Comparison of ENCODE assay signal across 19 mouse cellular contexts in genomic region chr3:84265084-84265483, GRCm38 (mm10). TPM values are rescaled to one million over a fixed set of nuclear protein-coding genes. Genes with fewer than 3 reads are reported as not detected.
DNase-seq lines count a peak whose midpoint lies in the region; ATAC-seq lines count a peak whose summit lies in the region.
"Had no signal": no experiment of that assay in that cellular context is flagged by ENCODE, and none has a peak within 500 bp of the region (broad histone marks: within the 10 kb centered on the region; RNA-seq: fewer than 3 reads in every experiment).

No protein-coding gene starts in this region.

- no peak for DNase-seq in forebrain, embryonic 14.5 days (ENCODE audit: low spot score)
- no peak for DNase-seq in midbrain, embryonic 10.5 days (ENCODE audit: low spot score)
- no peak for DNase-seq in midbrain, embryonic 14.5 days
- DNase-seq in cerebellum, postnatal 4 days (ENCODE audit: low spot score in 2 of 2): no peak
- no peak for DNase-seq in right cerebral cortex, postnatal 25 days
- DNase-seq in embryo, embryonic 11 days: no peak
- DNase-seq: adrenal gland, postnatal 10 days; cerebellum, adult 18-20 months; gastrocnemius, postnatal 14 days; heart, postnatal 10 days; lung, embryonic 14.5 days; right cerebral cortex, postnatal 4 days; thymus, postnatal 25 days had no signal

- no peak overlapping the region for H3K4me2 ChIP-seq in forebrain, embryonic 12.5 days
- no peak overlapping the region for H3K4me2 ChIP-seq in forebrain, embryonic 14.5 days (ENCODE audit: low read length)
- no peak overlapping the region for H3K4me2 ChIP-seq in midbrain, embryonic 16.5 days (ENCODE audit: low read length)
- H3K4me2 ChIP-seq in midbrain, embryonic 14.5 days (ENCODE audit: low read length): no peak overlapping the region
- H3K4me2 ChIP-seq: embryonic facial prominence, embryonic 13.5 days; liver, embryonic 12.5 days; lung, embryonic 14.5 days had no signal

- H3K9me3 ChIP-seq in forebrain, embryonic 12.5 days: no peaks in the 10 kb centered on the region
- no peaks in the 10 kb centered on the region for H3K9me3 ChIP-seq in forebrain, embryonic 14.5 days (replicated peaks; ENCODE audit: control insufficient read depth, low read length)
- no peaks in the 10 kb centered on the region for H3K9me3 ChIP-seq in midbrain, embryonic 10.5 days (replicated peaks)
- H3K9me3 ChIP-seq in midbrain, embryonic 16.5 days (replicated peaks; ENCODE audit: control insufficient read depth, low read length, poor library complexity, severe bottlenecking): no peaks in the 10 kb centered on the region
- H3K9me3 ChIP-seq in midbrain, embryonic 14.5 days (ENCODE audit: control insufficient read depth, low read length): no peaks in the 10 kb centered on the region
- H3K9me3 ChIP-seq: embryonic facial prominence, embryonic 13.5 days; liver, embryonic 12.5 days had no signal

- no peak overlapping the region for H3K9ac ChIP-seq in forebrain, embryonic 12.5 days
- H3K9ac ChIP-seq in forebrain, embryonic 14.5 days (ENCODE audit: low read length): no peak overlapping the region
- no peak overlapping the region for H3K9ac ChIP-seq in midbrain, embryonic 16.5 days (ENCODE audit: low read depth, low read length)
- no peak overlapping the region for H3K9ac ChIP-seq in midbrain, embryonic 14.5 days (replicated peaks; ENCODE audit: low read length)
- H3K9ac ChIP-seq: embryonic facial prominence, embryonic 13.5 days; liver, embryonic 12.5 days; lung, embryonic 14.5 days had no signal

- no peak for ATAC-seq in forebrain, embryonic 12.5 days (ENCODE audit: low FRiP score)
- ATAC-seq in forebrain, embryonic 14.5 days: no peak
- no peak for ATAC-seq in midbrain, embryonic 16.5 days
- no peak for ATAC-seq in midbrain, embryonic 14.5 days (ENCODE audit: low FRiP score, low TSS enrichment)
- ATAC-seq: liver, embryonic 12.5 days had no signal

- H3K27me3 ChIP-seq in forebrain, embryonic 12.5 days: peaks cover 29% of the 10 kb centered on the region
- no peaks in the 10 kb centered on the region for H3K27me3 ChIP-seq in forebrain, embryonic 14.5 days (replicated peaks; ENCODE audit: control insufficient read depth, insufficient read depth, low read length)
- peaks cover 45% of the 10 kb centered on the region for H3K27me3 ChIP-seq in midbrain, embryonic 10.5 days (ENCODE audit: low read depth, poor library complexity, severe bottlenecking)
- H3K27me3 ChIP-seq in midbrain, embryonic 16.5 days (ENCODE audit: control insufficient read depth, insufficient read depth, low read depth, low read length): no peaks in the 10 kb centered on the region
- no peaks in the 10 kb centered on the region for H3K27me3 ChIP-seq in midbrain, embryonic 14.5 days (ENCODE audit: control insufficient read depth, insufficient read depth, low read length)

- H3K4me3 ChIP-seq in forebrain, embryonic 12.5 days (replicated peaks): no peak overlapping the region
- no peak overlapping the region for H3K4me3 ChIP-seq in forebrain, embryonic 14.5 days (ENCODE audit: low read depth, low read length)
- H3K4me3 ChIP-seq in midbrain, embryonic 10.5 days: no peak overlapping the region
- no peak overlapping the region for H3K4me3 ChIP-seq in midbrain, embryonic 16.5 days (ENCODE audit: low read depth, low read length)
- no peak overlapping the region for H3K4me3 ChIP-seq in midbrain, embryonic 14.5 days (replicated peaks; ENCODE audit: low read depth, low read length)
- H3K4me3 ChIP-seq: embryonic facial prominence, embryonic 13.5 days; left cerebral cortex, adult 2 months; liver, embryonic 12.5 days; myocyte had no signal

- peaks cover 72% of the 10 kb centered on the region for H3K4me1 ChIP-seq in forebrain, embryonic 12.5 days
- peaks cover 26% of the 10 kb centered on the region for H3K4me1 ChIP-seq in forebrain, embryonic 14.5 days (ENCODE audit: control insufficient read depth, insufficient read depth, low read length)
- peaks cover 91% of the 10 kb centered on the region for H3K4me1 ChIP-seq in midbrain, embryonic 10.5 days
- peaks cover 15% of the 10 kb centered on the region for H3K4me1 ChIP-seq in midbrain, embryonic 16.5 days (ENCODE audit: control insufficient read depth, insufficient read depth, low read length)
- H3K4me1 ChIP-seq in midbrain, embryonic 14.5 days (ENCODE audit: control insufficient read depth, insufficient read depth, low read length): peaks cover 47% of the 10 kb centered on the region

- no peaks in the 10 kb centered on the region for H3K36me3 ChIP-seq in forebrain, embryonic 12.5 days (replicated peaks)
- H3K36me3 ChIP-seq in forebrain, embryonic 14.5 days (ENCODE audit: control insufficient read depth, insufficient read depth, low read length): no peaks in the 10 kb centered on the region
- H3K36me3 ChIP-seq in midbrain, embryonic 10.5 days: no peaks in the 10 kb centered on the region
- H3K36me3 ChIP-seq in midbrain, embryonic 16.5 days (ENCODE audit: control insufficient read depth, insufficient read depth, low read length): no peaks in the 10 kb centered on the region
- no peaks in the 10 kb centered on the region for H3K36me3 ChIP-seq in midbrain, embryonic 14.5 days (ENCODE audit: control insufficient read depth, insufficient read depth, low read length)
- H3K36me3 ChIP-seq: embryonic facial prominence, embryonic 13.5 days; liver, embryonic 12.5 days had no signal

- 79% methylated on average over 1 of the region's 1 CpGs for WGBS in forebrain, embryonic 12.5 days
- WGBS in forebrain, embryonic 14.5 days: 67% methylated on average over 1 of the region's 1 CpGs
- 67% methylated on average over 1 of the region's 1 CpGs for WGBS in midbrain, embryonic 10.5 days
- 19% methylated on average over 1 of the region's 1 CpGs for WGBS in midbrain, embryonic 16.5 days
- 32% methylated on average over 1 of the region's 1 CpGs for WGBS in midbrain, embryonic 14.5 days

- 0 out of 2 replicates have a peak overlapping the region, but pooled peaks have one; percentile 56 for H3K27ac ChIP-seq in forebrain, embryonic 12.5 days
- H3K27ac ChIP-seq in forebrain, embryonic 14.5 days (ENCODE audit: low read depth, low read length): no peak overlapping the region
- H3K27ac ChIP-seq in midbrain, embryonic 10.5 days (replicated peaks): peak overlapping the region; percentile 63
- H3K27ac ChIP-seq in midbrain, embryonic 16.5 days (ENCODE audit: low read length): no peak overlapping the region
- H3K27ac ChIP-seq in midbrain, embryonic 14.5 days (replicated peaks; ENCODE audit: low read depth, low read length): peak overlapping the region; percentile 49; the same call in 1 of the 2 replicates
- H3K27ac ChIP-seq: embryonic facial prominence, embryonic 13.5 days; left cerebral cortex, adult 2 months; liver, embryonic 12.5 days had no signal

RNA-seq across cellular contexts. Expression of gene Trim2, which starts 41.6 kb away (rescaled TPM):
- polyA plus RNA-seq in forebrain, embryonic 12.5 days (2016; fragmentation: Nextera tagmentation; extraction: Ambion mirVana): 107 and 110 TPM in 2 replicates
- 117 and 162 TPM in 2 replicates for polyA plus RNA-seq in forebrain, embryonic 14.5 days (2014; fragmentation: Nextera tagmentation; extraction: Ambion mirVana)
- polyA plus RNA-seq in midbrain, embryonic 10.5 days (2016; fragmentation: Nextera tagmentation; extraction: Ambion mirVana): 81.7 and 116 TPM in 2 replicates
- 174 and 182 TPM in 2 replicates for polyA plus RNA-seq in midbrain, embryonic 16.5 days (2015; fragmentation: Nextera tagmentation; extraction: Ambion mirVana)
- polyA plus RNA-seq in midbrain, embryonic 14.5 days (2014; fragmentation: Nextera tagmentation; extraction: Ambion mirVana): 144 and 154 TPM in 2 replicates

Comparison
In these comparisons a context has a peak if more than half of its experiments do, and no peak if none do; other contexts are left out.
1. H3K27ac ChIP-seq: peak in forebrain, embryonic 12.5 days (single experiment), midbrain, embryonic 10.5 days (single experiment) and midbrain, embryonic 14.5 days (single experiment); none in forebrain, embryonic 14.5 days (single experiment) and midbrain, embryonic 16.5 days (single experiment).